Mouse (Mus musculus): ENCODE measurements around the gene Zfp536.
"Not testable (repeated sequence)": the region's sequence is repeated elsewhere in the genome, so short reads cannot be mapped to it uniquely, and the experiment has no call there.

Zfp536 gene

DNA sequence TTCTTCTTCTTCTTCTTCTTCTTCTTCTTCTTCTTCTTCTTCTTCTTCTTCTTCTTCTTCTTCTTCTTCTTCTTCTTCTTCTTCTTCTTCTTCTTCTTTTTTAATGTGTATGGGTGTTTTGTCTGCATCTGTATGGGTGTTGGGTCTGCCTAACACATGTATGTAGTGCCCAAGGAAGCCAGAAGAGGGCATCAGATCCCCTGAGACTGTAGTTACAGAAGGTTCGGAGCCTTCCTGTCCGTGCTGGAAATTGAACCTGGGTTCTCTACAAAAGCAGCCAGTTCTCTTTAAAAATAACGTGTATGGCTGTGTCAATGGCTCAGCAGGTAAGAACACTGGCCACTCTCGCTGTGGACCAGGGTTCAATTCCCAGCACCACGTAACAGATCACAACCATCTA, 167.0 kb downstream of the Zfp536 start:
- no peak for DNase-seq (ENCODE audit: low spot score)

DNA sequence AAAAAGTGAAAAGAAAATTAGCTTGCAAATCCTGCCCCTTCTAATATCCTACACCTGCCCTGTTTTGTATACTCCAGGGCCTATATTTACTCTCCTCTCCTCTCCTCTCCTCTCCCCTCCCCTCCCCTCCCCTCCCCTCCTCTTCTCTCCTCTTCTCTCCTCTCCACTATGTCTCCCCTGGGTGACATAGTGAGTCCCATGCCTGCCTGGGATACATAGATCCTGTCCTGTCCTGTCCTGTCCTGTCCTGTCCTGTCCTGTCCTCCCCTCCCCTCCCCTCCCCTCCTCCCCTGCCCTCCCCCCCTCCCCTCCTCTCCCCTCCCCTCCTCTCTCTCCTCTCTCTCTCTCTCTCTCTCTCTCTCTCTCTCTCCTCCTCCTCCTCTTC, 169.9 kb downstream of the Zfp536 start:
- not testable (repeated sequence) for DNase-seq (ENCODE audit: low spot score)

- DNase-seq (ENCODE audit: low spot score) = no peak
Observed at GRCm38 (mm10) chr7:37602871-37603524, 170.4 kb downstream of the Zfp536 start.

GRCm38 (mm10) chr7:37600318-37600717, 173.1 kb downstream of the Zfp536 start:
- DNase-seq (ENCODE audit: low spot score) = no peak

DNA sequence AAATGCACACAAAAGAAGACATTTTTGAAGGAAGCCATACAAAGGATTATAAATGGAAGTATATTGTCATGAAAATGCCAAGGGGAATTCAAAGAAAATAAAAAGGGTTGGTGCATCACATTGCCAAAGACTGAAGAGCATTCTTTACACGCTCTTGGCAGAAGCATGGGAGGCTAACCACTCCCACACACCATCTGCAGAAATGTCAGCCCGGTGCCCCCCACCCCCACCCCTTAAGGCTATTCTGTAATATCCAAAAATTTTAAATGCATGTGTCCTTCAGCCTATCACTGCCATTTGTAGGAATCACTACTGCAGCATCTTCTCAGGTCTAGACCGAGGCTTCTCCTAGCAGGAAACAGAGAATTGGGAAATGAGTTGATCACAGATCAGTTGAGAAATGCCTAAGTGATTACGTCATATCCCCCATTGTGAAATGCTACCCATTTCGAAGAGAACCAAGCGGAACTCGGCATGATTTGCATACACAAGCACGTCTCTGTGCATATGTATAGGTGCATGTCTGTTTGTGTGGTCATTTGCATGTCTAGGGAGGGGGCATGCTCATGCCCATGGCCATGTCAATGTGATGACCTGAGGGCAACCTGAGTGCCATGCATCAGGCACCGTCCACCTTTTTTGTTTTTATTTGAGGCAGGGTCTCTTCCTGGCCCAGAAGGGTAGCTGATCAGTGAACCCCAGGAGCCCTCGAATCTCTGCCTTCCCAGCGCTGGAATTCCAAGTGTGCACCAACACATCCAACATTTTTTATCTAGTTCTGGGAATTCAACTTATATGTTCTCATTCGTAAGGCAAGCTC, 179.0 kb downstream of the Zfp536 start:
- no peak for DNase-seq (ENCODE audit: low spot score)

GRCm38 (mm10) chr7:37593566-37593965, 179.9 kb downstream of the Zfp536 start:
- no peak for DNase-seq (ENCODE audit: low spot score)

DNA sequence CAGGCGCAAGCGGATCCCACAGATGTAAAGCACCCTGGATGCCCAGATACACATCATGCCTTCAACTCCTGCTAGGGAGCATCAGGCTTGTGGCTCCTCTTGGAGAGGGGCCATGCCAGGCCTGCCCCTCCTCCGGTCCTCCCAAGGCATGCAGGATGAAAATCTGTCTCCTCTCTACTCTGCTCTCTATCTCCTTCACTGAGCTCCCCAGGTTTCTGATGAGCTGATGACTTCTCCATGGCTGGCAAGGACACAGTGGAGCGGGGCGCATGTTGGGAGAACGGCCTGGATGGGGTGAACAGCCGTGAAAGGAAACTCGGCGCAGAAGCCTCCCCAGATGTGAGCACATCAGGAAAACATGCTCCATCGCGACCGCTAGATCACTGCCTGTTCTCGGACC, 186.7 kb downstream of the Zfp536 start:
- DNase-seq (ENCODE audit: low spot score) = no peak

DNA sequence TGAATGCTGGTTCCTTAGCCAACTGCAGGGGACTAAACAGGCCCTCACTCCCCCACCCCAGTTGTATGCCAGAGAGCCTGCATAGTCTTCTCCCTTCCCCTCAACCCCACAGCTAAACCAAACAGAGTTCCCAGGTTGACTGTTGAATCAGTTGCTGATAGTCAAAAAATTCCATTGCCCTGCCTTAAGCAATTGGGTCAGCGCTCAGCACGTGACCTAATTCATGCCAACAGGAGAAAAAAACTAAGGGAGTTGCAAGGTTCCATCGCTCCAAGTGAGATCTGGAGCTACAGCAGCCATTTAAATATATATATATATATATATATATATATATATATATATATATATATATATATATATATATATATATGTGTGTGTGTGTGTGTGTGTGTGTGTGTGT, 192.2 kb downstream of the Zfp536 start:
- no peak for DNase-seq (ENCODE audit: low spot score)

- DNase-seq (ENCODE audit: low spot score) = no peak
Observed at GRCm38 (mm10) chr7:37580554-37580953, 192.9 kb downstream of the Zfp536 start.

DNA sequence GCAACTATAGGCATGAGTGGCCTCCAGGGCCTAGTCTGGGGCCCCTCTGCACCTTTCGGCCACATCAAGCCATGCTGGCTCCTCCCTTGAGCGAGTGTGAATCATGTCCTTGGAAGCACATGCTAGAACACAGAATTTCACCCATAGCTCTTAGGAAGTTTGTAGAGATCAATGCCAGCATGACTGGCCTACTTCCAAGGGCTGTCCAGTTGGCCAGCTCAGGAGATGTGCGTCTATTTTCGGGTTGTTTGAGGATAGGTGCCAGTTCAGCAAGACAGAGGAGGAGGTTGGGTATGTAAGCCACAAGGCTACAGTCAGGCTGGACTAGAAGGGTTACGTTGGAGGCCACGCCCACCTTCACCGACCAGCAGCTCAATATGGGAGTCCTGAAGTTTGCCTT, 201.4 kb downstream of the Zfp536 start:
- DNase-seq (ENCODE audit: low spot score) = no peak

DNA sequence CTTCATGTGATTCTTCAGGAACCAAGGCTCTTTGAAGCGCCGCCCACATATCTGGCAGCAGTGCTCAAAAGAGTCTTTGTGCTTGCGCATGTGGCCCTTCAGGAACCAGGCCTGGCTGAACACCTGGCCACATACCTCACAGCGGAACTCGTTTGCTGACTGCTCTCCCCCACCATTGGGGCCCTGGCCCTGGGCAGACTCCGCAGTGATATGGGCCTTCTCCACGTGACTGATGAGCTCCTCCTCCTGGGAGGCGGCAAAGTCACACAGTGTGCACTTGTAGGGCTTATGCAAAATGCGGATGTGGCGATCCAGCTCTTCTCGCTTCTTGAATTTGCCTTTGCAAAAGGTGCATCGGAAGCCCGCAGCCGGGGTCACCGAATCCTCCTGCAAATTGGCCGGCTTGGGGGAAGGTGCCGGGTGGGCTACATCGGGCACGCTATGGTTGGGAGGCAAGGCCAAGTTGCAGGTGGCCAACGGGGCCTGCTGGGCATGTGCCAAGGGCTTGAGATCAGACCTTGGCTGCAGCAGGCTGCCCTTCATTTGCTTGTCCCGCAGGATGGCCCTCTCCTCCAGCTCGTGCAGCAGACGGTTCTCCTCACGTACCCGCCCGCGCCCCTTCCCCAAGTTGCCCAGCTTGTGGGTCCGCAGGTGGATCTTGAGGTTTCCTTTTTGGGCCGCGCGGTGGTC, 204.5 kb downstream of the Zfp536 start:
- DNase-seq (ENCODE audit: low spot score) = no peak

GRCm38 (mm10) chr7:37568041-37568440, 205.4 kb downstream of the Zfp536 start:
- no peak for DNase-seq (ENCODE audit: low spot score)

- no peak for DNase-seq (ENCODE audit: low spot score)
Observed at GRCm38 (mm10) chr7:37566019-37566418, 207.4 kb downstream of the Zfp536 start.

GRCm38 (mm10) chr7:37565371-37565770, 208.1 kb downstream of the Zfp536 start:
- no peak for DNase-seq (ENCODE audit: low spot score)

DNA sequence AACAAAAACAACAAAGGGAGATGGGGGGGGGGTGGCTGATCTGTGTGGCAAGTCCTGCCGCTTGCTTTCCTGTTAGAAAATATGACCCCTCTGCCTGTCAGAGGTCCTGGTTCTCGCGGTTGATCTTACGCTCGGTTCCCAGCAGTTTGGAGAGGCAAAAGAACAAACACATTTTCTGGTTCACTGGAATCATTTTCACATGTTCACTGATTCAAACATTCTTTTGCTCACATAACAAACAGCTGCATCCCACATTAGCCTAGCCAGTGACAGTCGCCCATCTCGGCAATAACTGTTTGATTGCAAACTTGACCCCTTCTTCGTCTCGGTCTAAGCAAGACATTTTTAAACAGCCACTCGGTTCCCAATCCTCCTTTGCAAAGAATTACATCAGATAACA, 208.8 kb downstream of the Zfp536 start:
- no peak for DNase-seq (ENCODE audit: low spot score)

GRCm38 (mm10) chr7:37563831-37564400, 209.5 kb downstream of the Zfp536 start:
- DNase-seq (ENCODE audit: low spot score) = no peak

DNA sequence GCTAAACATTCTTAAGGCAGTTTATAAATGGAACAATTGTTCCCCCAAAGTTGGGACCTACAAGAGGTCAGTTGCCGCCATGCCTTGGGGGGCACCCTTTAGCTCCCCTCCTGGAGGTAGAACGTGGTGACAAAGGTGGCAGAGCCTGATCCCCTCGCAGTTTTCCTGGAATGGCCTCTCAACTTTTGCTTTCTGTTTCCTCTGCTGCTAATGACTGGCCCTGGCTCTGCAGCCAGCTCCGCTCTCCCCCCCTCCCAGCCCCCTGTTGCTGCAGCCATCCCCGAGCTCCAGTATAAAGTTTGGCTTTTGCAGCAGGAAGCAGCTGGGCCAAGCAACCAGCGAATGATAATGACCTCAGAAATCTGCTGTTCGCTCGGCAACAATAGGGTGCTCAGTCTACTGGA, 210.3 kb downstream of the Zfp536 start:
- no peak for DNase-seq (ENCODE audit: low spot score)

GRCm38 (mm10) chr7:37562505-37562904, 210.9 kb downstream of the Zfp536 start:
- DNase-seq (ENCODE audit: low spot score) = no peak

- DNase-seq (ENCODE audit: low spot score) = no peak
Observed at GRCm38 (mm10) chr7:37560581-37560980, 212.9 kb downstream of the Zfp536 start.

- no peak for DNase-seq (ENCODE audit: low spot score)
Observed at GRCm38 (mm10) chr7:37559851-37560250, 213.6 kb downstream of the Zfp536 start.

GRCm38 (mm10) chr7:37559341-37559740, 214.1 kb downstream of the Zfp536 start:
- no peak for DNase-seq (ENCODE audit: low spot score)

- DNase-seq (ENCODE audit: low spot score) = no peak
Observed at GRCm38 (mm10) chr7:37556811-37557210, 216.6 kb downstream of the Zfp536 start.

DNA sequence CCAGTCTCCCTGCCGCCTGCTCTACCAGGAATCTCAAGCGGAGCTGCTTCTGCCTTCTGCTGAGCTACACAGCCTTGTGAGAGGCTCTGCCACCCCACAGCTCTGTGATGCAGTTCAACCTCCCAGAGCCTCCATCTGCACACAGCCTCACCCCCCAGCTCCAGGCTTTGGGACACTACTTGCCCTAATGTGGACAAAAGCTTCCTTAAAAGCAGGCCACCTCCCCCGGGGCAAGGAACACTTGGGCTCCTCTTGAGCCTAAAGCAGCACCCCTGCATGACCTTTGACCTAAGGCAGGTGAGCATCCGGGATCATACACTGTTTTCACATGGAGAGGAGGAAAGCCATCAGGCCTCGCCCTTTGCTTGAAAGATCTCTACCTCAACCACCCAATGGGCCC, 219.0 kb downstream of the Zfp536 start:
- no peak for DNase-seq (ENCODE audit: low spot score)
